Mouse (Mus musculus): Measurements from ENCODE around the gene Zmiz1.

Gene Zmiz1

DNA sequence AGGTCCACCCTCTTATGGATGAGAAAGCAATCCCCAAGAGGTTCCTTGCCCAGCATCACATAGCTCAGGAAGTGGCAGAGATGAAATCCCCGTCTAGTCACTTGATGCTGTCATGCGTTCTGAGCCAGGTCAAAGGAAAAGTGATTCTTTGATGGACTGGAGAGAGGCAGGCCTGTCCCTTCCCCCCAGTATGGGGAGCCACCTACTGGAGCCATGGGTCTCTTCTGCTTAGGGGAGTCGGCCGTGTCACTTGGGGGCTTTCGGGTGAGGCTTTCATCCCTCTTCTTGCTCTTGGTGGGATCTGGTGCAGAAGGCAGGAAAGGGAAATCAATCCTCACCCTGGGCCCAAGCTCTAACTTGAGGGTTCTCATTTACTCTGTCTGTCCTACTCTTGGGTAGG is 71.8 kb downstream of the Zmiz1 start:
- no peak for DNase-seq (ENCODE audit: extremely low read depth, insufficient read length, low spot score)

GRCm38 (mm10) chr14:25533010-25533409 is 74.0 kb downstream of the Zmiz1 start:
- peak; percentile 67 for DNase-seq (ENCODE audit: extremely low read depth, insufficient read length, low spot score)

- peak; percentile 70 for DNase-seq (ENCODE audit: extremely low read depth, insufficient read length, low spot score)
These were observed 74.8 kb downstream of the Zmiz1 start for GRCm38 (mm10) chr14:25533631-25534395.

GRCm38 (mm10) chr14:25534396-25534769 is 75.4 kb downstream of the Zmiz1 start:
- no peak for DNase-seq (ENCODE audit: extremely low read depth, insufficient read length, low spot score)

DNA sequence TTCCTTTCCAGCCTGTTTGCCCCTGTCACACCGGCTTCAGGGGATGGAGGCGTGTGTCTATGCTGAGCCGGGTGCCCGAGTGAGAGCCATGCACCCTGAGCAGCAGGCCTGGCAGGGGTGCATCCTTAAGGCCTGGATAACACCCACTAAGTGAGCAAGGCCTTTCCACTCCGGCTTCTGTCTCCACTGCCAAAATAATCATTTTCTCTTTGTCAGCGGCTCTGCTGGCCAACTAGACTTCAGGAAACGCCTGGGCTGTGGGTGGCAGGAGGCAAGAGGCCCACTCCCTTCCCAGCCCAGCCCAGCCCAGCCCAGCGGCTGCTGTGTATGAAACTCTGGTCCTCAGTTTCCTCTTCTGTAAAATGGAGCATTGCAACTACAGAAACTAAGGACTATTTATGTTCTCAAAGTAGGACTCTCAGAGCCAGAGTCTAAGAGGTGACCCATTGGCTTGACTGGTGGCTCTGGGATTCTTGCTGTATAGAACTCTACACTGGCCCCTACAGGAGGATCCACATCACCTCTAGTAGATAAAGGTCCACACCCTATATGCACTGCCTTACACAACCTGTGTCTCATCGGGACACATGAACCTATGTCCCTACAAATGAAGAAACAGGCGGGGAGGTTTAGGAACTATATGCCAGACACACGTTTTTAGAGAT is 76.1 kb downstream of the Zmiz1 start:
- no peak for DNase-seq (ENCODE audit: extremely low read depth, insufficient read length, low spot score)

- DNase-seq (ENCODE audit: extremely low read depth, insufficient read length, low spot score): no peak
These were observed 76.6 kb downstream of the Zmiz1 start for GRCm38 (mm10) chr14:25535583-25535943.

DNA sequence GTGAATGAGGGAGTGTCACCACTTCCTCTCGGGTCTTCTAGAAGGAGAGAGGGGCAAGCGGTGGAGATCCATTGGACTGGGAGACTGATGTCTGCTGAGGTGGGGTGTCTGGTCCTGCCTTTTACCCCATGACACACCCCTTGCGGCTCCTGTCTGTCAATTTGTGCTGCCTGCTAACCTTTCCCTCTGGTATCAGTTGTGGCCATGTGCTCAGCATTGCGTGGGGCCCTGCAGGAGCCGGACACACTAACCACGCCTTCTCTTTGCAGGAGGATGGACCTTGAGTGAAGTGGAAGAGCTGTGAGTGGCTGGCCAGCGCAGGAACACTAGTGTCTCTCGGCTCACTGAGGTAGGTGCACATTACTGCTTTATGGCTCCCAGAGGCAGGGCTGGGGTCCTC is 77.5 kb downstream of the Zmiz1 start:
- no peak for DNase-seq (ENCODE audit: extremely low read depth, insufficient read length, low spot score)

DNA sequence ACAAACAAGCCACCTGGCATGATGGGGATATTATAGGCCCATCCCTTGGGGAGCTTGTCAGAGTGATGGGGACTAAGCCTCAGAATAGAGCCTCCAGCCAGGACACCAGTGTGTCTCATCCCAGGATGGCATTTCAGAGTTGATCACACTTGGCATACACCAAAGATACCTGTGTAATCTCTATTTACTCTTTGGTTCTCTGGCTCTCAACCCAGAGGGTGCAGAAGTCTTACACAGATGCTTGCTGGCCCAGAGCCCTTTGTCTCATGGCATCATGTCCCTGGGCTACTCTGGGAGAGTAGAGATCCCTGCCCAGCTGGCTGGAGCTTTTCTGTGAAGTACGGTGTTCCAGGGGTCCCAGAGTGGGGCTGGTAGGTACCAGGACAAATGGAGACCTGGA is 78.4 kb downstream of the Zmiz1 start:
- DNase-seq (ENCODE audit: extremely low read depth, insufficient read length, low spot score): no peak

DNA sequence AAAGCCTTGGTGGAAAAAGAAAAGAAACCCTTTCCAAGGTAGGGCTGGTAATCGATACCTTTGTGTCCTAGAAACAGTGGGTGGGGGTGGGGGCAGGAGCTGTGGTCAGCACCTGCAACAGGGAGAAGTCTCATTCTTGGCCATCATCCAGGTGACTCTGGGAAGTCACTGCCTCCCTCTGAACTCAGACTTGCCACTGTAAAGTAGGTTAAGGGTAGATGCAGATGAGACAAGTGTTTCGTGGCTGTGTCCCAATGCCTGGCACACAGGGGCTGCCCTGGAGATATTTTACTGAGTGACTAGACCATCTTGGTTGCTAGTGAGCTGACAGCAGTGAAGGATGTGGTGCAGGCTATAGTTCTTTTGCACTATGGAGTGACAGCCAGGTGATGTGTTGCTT is 79.5 kb downstream of the Zmiz1 start:
- no peak for DNase-seq (ENCODE audit: extremely low read depth, insufficient read length, low spot score)

GRCm38 (mm10) chr14:25539493-25540116 is 80.6 kb downstream of the Zmiz1 start:
- no peak for DNase-seq (ENCODE audit: extremely low read depth, insufficient read length, low spot score)

DNA sequence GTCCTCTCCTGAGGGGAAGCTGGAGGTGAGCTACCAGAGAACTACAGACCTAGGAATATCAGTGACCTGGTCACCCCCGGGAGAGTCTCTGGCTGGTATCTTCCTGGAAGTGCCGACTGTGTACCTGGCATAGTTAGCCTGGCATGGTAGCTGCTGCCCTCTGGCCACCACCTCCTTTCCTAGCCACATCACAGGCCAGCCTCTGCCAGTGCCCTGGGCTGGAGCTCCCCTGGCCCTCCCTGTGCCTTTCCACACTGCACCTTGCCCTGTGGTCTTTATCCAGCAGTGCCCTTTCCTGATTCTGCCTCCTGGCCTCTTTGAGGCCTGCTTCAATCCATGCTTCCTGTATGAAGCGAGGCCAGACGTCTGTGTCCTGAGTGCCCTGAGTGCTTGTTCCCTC is 81.2 kb downstream of the Zmiz1 start:
- no peak for DNase-seq (ENCODE audit: extremely low read depth, insufficient read length, low spot score)

- DNase-seq (ENCODE audit: extremely low read depth, insufficient read length, low spot score): no peak
These were observed 82.2 kb downstream of the Zmiz1 start for GRCm38 (mm10) chr14:25541213-25541612.

- DNase-seq (ENCODE audit: extremely low read depth, insufficient read length, low spot score): no peak
These were observed 84.1 kb downstream of the Zmiz1 start for GRCm38 (mm10) chr14:25543098-25543497.

DNA sequence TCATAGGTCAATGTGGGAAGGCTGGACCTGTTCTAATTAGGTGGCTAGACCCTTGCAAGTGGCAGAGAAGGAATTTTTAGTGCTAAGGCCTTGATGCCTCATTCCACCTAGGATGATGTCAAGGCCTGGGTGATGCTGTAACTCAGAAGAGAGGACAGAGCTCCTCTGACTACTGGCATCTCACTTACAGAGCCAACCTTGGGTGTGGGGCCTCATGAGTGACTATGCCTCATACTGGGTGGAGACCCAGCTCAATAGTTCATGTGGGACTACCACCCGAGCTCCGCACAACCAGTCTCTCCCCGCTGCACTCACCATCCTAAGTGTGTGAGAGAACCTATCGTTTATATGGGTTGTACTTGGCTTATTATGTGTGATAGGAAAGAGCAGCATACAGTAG is 84.9 kb downstream of the Zmiz1 start:
- DNase-seq (ENCODE audit: extremely low read depth, insufficient read length, low spot score): no peak

DNA sequence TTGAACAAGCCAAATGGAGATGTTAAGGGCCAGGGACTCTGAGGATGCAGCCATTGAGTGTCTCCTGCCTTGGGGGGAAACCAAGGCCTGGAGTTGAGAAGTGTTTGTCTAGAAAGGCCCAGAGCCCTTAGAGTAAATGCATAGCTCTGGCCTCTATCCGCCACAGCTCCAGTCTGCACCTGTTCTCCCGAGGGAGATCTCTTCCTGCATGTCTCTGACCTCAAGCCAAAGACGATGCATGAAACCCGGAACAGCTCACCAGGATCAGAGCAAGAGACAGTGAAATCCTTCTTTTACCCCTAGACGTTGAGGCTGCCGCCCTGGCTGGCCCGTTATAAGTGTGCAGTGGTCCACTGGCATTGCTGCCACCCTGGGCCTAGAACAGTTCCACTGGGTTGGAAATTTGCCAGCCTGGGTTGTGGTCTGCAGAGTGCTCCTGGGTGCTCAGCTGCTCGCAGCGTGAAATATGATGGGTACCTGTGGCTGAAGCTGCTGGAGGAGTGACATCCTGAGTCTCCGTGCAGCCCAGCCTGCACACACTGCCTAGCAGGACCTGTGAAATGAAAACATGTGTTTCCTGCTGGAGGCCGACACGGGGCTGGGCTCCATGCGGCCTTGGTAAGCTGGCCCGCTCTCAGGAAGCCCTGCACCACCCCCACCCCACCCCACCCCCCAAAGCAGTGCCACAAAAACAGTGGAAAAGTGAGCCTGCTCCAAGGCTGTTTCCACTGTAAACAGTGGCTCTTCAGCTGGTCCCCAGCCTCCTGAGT is 88.1 kb downstream of the Zmiz1 start:
- DNase-seq (ENCODE audit: extremely low read depth, insufficient read length, low spot score): no peak

DNA sequence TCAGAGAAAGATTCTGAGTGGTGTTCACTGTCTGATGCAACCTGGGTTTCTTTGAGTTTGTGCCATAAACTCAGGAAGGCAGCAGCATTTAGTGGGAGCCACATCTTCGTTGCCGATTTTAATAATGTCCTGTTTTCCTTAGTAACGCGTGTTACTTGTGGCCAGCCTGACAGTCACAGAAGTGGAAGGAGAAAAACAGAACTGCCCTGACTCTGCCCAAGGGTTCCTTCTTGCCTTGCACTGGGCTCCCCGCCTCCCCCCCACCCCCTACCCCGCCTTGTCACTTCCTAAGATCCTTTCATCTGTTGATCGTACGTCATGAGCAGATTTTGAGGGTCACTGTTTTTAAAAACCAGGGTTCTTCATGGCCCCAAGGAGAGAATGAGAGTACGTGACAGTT is 88.9 kb downstream of the Zmiz1 start:
- no peak for DNase-seq (ENCODE audit: extremely low read depth, insufficient read length, low spot score)

DNA sequence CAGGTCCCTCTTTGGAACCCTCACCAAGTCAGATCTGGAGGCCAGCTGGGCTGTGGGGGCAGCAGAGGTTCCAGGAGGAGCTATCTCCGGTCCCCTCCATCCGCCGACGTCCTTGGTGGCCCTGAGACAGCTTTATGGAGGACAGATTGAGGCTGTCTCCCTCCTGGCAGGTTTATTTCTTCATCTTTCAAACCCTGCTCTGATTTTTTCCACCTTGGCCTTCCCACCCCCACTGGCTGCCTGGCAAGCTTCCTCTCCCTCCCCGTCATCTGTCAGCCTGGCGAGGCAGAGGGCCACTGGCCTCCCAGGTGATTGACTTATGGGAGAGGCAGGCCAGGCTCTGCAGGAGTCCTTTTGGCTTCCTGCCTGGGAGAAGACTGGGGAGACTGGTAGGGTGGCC is 89.7 kb downstream of the Zmiz1 start:
- no peak for DNase-seq (ENCODE audit: extremely low read depth, insufficient read length, low spot score)

- no peak for DNase-seq (ENCODE audit: extremely low read depth, insufficient read length, low spot score)
These were observed 90.1 kb downstream of the Zmiz1 start for GRCm38 (mm10) chr14:25549125-25549524.

DNA sequence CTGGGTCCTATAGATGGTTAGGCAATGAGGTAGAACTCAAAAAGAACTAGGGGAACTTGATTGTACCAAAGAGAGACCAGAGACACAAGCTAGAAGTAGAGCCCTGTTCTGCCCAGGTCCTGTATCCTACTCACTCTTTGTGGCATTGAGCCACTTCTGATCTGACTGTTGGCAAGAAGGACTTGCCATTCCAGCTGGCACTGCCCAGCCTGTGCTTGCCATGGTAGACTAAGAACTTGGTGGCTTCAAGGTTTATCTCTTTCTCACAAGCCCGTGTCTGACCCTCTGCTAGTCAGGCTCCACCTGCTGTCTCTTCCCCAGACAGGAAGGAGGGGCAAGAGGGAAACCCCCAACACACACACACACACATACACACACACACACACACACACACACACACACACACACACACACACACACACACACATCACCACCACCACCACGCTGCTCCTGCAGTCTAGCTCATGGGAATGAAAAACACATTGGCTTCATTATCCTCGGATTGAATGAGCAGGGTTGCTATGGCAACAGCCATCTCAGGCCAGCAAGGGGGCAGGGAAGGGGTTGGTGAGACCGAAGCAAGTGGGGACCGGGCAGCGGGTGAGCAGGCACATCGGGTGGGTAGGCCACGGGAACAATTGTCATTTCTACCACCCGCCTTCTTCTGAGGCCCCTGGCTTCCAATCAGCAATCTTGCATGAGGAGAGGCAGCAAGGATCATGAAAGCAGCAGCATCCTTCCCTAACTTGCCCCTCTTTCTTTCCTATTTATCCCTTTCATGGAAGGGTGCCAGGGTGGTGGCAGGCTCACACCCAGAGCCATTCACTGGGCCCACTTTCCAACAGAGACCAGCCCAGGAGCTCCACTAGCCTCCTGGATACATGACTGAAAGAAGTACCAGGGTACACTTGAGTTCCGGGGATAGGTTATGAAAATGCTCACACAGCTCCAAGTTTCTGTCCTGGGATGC is 91.2 kb downstream of the Zmiz1 start:
- DNase-seq (ENCODE audit: extremely low read depth, insufficient read length, low spot score): no peak

DNA sequence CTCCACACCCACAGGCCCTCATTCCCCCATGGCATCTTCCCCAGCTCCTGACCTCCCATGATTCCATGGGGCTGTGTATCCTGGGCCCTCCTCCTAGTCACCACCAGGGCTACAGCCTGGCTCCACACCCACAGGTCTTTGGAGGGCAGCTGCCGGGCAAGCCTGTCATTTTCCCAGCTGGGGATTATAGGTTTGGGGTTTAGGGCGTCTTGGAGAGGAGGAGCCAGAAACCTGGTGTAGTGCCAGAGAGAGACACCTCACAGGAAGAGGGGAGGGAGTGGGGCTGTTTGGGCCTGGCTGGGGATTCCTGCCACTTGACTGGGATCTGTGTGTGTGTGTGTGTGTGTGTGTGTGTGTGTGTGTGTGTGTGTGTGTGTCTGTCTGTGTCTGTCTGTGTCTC is 92.7 kb downstream of the Zmiz1 start:
- peak; percentile 53 for DNase-seq (ENCODE audit: extremely low read depth, insufficient read length, low spot score)
